Mouse (Mus musculus) lung, embryonic 14.5 days (tissue): Measurements from ENCODE around the gene Ppp4r1. TPM values are rescaled to one million over a fixed set of nuclear protein-coding genes. Genes with fewer than 3 reads are reported as not detected.

Experiments used
- ATAC-seq: fragments of 200-750 bp; cut with Nextera tagmentation; 2 replicates; pipeline ENCODE4 v1.8.0; 2017; ENCODE audit warnings: mild to moderate bottlenecking, moderate TSS enrichment, moderate library complexity; ENCODE audit not compliant: insufficient read depth
- DNase-seq: peaks from one replicate; pipeline ENCODE4 v3.0.0-alpha.2; 2015
- H3K27ac ChIP-seq: fragments of 300-500 bp; sonication (generic); 2 replicates; pipeline ENCODE4 v1.5.1; 2014; ENCODE audit warnings: low read depth, mild to moderate bottlenecking, moderate library complexity
- H3K27me3 ChIP-seq: fragments of 300-500 bp; sonication (generic); 2 replicates; pipeline ENCODE4 v1.6.1; 2014; ENCODE audit warnings: low read length, control low read depth; ENCODE audit not compliant: insufficient read depth
- H3K36me3 ChIP-seq: fragments of 300-500 bp; sonication (generic); 2 replicates; pipeline ENCODE4 v1.6.1; 2014; ENCODE audit warnings: control low read depth; ENCODE audit not compliant: insufficient read depth
- H3K4me1 ChIP-seq: fragments of 300-500 bp; sonication (generic); 2 replicates; pipeline ENCODE4 v1.6.1; 2014; ENCODE audit warnings: antibody characterized with exemption, control low read depth; ENCODE audit not compliant: insufficient read depth
- H3K4me2 ChIP-seq: fragments of 300-500 bp; sonication (generic); 2 replicates; pipeline ENCODE4 v1.6.1; 2014; ENCODE audit warnings: mild to moderate bottlenecking
- H3K4me3 ChIP-seq: fragments of 300-500 bp; sonication (generic); 2 replicates; pipeline ENCODE4 v1.5.1; 2014; ENCODE audit warnings: low read depth, low read length
- H3K9ac ChIP-seq: fragments of 300-500 bp; sonication (generic); 2 replicates; pipeline ENCODE4 v1.6.1; 2014
- H3K9me3 ChIP-seq: fragments of 300-500 bp; sonication (generic); 2 replicates; pipeline ENCODE4 v1.6.1; 2016; ENCODE audit warnings: low read depth, low read length, control low read depth
- CTCF ChIP-seq: IDR thresholded peaks from 2 replicates; pipeline ENCODE4 v1.5.1; 2016; ENCODE audit warnings: antibody characterized with exemption, low read depth
- WGBS: fragments of 180-500 bp; shearing (Covaris S2); extraction: QIAGEN DNeasy Blood & Tissue Kit; methylation state at CpG from one replicate; pipeline ENCODE4 v1.1.7; 2014; 5-methylcytosine and 5-hydroxymethylcytosine counted together
- polyA plus RNA-seq: library from polyadenylated mRNA; unstranded; fragments of >200 nt; fragmentation: Nextera tagmentation; extraction: Ambion mirVana; gene quantifications from 2 replicates; pipeline ENCODE4 v1.2.1, GENCODE M21; 2014

The Ppp4r1 gene
- polyA plus RNA-seq, 1 experiment from 2014 or later = 50.6 TPM

DNA sequence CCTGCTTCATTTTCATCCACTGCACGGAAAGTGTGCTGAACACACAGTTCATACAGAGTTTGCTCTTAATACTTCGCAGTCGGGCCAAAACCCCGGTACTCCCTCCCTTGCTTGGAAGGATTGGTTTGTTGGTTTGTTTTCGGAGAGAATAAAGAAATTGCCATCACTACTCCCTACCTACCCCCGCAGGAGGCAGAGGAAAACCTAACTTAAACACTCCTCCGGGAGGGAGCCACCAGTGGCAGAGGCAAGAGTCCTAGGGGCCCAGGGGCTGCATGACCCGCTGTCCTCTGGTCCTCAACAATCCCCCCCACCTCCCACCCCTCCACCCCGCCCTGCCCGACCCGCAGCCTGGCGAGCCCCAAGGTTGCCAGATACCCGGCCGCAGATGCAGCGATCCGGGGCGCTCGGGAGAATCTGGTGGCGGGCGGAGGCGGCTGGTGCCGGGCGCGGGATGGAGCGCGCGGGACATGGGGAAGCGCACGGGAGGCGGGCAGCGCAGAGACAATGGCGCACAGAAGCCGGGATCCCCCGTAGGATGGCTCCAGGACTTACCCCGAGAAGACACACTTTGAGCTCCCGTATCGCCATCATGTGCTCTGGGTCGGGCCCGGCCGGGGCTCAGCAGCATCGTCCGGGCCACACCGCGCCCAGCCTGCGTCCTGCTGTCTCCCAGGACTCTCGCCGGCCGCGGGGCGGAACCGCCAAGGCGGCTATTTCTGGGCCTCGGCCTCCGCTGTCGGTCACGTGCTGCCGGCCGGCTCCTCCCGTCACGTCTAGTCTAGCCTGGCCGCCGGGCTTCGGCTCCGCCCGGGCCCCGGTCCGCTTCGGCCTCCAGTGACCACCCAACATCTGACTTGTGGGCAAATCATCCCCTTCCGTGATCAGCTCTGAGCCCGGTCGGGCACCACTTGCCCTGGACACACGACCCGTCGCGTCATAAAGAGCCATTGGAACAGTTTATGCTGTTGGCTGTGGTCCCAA lies 10.1 kb upstream of the Ppp4r1 start, which contains the start of gene Rab31:
Gene Rab31, minus strand, starts transcription at position 802 of the 984 bp plus-strand sequence.
- H3K9me3 ChIP-seq = no peaks in the 10 kb centered on the region
- peaks cover 7% of the 10 kb centered on the region; the same call in 1 of the 2 replicates for H3K4me1 ChIP-seq
- DNase-seq = peak; percentile 87
- TF ChIP-seq CTCF = no peak
- H3K9ac ChIP-seq = peak within 1 kb of the TSS; percentile 74
- H3K4me2 ChIP-seq = peak within 1 kb of the TSS; percentile 90
- no peaks in the 10 kb centered on the region for H3K36me3 ChIP-seq
- under 1% methylated on average over 75 of the region's 75 CpGs for WGBS
- ATAC-seq = peak; percentile 89
- H3K27ac ChIP-seq = peak within 1 kb of the TSS; percentile 58; the same call in 1 of the 2 replicates
- peak within 1 kb of the TSS; percentile 70 for H3K4me3 ChIP-seq
- no peaks in the 10 kb centered on the region for H3K27me3 ChIP-seq

DNA sequence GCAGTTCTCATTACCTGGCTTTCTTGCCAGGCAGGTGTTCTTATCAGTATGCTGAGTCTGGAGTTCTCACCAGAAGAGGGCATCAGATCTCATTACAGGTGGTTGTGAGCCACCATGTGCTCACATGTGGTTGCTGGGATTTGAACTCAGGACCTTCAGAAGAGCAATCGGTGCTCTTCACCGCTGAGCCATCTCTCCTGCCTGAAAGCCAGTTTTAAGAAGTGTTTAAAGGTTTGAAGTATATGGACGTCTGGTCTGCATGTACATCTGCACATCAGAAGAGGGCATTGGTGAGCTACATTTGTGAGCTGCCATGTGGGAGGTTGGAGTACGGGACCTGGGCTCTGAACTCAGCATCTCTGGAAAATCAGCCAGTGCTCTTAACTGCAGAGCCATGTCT lies 8.8 kb upstream of the Ppp4r1 start:
- H3K4me1 ChIP-seq = peaks cover 7% of the 10 kb centered on the region; the same call in 1 of the 2 replicates
- ATAC-seq = no peak
- peak; percentile 19 for DNase-seq
- no peak overlapping the region for H3K4me2 ChIP-seq
- H3K27me3 ChIP-seq = no peaks in the 10 kb centered on the region
- no peak overlapping the region for H3K9ac ChIP-seq
- H3K36me3 ChIP-seq = no peaks in the 10 kb centered on the region
- no peak overlapping the region for H3K4me3 ChIP-seq
- H3K27ac ChIP-seq = no peak overlapping the region
- WGBS = 64% methylated on average over 4 of the region's 4 CpGs
- H3K9me3 ChIP-seq = no peaks in the 10 kb centered on the region
- peak; percentile 18; the same call in 1 of the 2 replicates for TF ChIP-seq CTCF

DNA sequence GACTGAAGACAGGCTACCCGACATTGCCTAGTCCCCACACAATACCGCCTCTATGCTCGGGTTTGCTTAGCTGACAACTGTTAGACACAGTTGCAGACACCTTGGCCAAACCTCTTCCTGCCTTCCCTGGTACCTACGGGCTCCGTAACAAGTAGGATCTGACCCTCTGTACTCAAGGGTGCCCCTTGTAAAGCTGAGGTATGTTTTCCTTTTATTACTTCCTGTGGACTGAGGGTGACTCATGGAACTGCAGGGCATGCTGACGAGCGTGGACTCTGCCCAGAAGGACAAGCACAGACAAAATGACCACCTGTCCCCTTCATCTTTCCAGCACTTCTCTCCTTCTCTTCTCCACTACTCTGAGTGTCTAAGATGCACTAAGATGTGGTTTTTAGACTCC lies 7.9 kb upstream of the Ppp4r1 start:
- peaks cover 7% of the 10 kb centered on the region; the same call in 1 of the 2 replicates for H3K4me1 ChIP-seq
- H3K27me3 ChIP-seq = no peaks in the 10 kb centered on the region
- H3K36me3 ChIP-seq = no peaks in the 10 kb centered on the region
- 49% methylated on average over 7 of the region's 7 CpGs for WGBS
- no peak overlapping the region for H3K4me3 ChIP-seq
- ATAC-seq (no peak), DNase-seq (no peak)
- H3K27ac ChIP-seq = no peak overlapping the region
- no peak for TF ChIP-seq CTCF
- no peak overlapping the region for H3K9ac ChIP-seq
- no peaks in the 10 kb centered on the region for H3K9me3 ChIP-seq
- no peak overlapping the region for H3K4me2 ChIP-seq

DNA sequence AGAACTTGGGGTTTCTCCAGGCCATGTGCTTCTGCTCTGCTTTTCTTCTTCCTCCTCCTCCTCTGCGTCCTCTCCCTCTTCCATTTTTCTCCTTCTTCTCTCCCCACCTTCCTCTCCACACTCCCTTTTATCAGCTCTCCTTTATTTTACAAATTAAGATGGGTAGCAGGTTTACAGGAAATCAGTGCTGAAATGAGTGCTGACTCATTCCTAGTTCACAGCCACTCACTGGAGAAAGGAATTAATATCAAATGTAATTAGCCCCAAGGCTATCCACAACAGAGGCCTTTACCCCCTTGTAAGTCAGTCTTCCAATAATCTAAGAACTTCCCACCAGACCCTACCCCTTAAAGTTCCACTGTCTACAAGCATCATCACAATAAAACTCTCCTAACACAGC lies 6.1 kb upstream of the Ppp4r1 start:
- H3K4me1 ChIP-seq = peaks cover 3% of the 10 kb centered on the region; the same call in 1 of the 2 replicates
- no peaks in the 10 kb centered on the region for H3K27me3 ChIP-seq
- H3K27ac ChIP-seq = no peak overlapping the region
- H3K9ac ChIP-seq = no peak overlapping the region
- no peaks in the 10 kb centered on the region for H3K9me3 ChIP-seq
- no peak overlapping the region for H3K4me2 ChIP-seq
- no peak for TF ChIP-seq CTCF
- DNase-seq (no peak), ATAC-seq (no peak)
- no peaks in the 10 kb centered on the region for H3K36me3 ChIP-seq
- H3K4me3 ChIP-seq = no peak overlapping the region
- WGBS = 78% methylated on average over 1 of the region's 1 CpGs

DNA sequence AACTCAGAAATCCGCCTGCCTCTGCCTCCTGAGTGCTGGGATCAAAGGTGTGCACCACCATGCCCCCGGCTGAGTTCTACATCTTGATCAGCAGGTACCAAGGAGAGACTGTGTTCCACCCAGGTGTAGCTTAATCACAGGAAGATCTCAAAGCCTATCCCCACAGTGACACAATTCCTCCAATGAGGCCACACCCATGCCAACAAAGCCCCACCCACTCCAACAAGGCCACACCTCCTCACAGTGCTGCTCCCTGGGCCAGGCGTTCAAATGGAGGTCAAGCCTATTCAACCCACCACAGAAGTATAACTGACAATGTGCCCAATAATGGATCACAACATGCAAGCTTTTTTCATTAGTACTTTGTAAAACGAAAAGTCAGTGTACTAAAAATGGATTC lies 4.9 kb upstream of the Ppp4r1 start:
- H3K4me3 ChIP-seq = no peak overlapping the region
- WGBS = 84% methylated on average over 4 of the region's 4 CpGs

DNA sequence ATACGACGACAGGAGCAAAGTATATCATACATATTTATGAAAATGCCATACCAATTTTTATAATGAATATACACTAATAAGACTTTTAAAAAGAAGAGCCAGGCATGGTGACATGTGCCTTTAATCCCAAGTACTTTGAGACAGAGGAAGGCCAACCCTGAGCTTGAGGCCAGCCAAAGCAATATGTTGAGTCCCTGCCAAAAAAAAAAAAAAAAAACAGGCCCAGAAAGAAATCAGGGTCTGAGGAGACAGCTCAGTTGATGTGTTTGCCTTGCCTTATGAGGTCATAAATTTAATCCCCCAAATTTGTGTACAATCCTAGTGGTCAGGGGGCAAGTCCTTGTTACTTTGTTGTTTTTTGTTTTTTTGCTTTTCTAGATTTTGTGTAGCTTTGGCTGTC lies 1.4 kb upstream of the Ppp4r1 start:
- Histone ChIP-seq H3K27me3 (no peaks in the 10 kb centered on the region), H3K4me2 (no peak overlapping the region), H3K27ac (no peak overlapping the region), H3K4me1 (peaks cover 8% of the 10 kb centered on the region; the same call in 1 of the 2 replicates), H3K9me3 (no peaks in the 10 kb centered on the region), H3K4me3 (no peak overlapping the region), H3K36me3 (no peaks in the 10 kb centered on the region), H3K9ac (no peak overlapping the region)
- WGBS = 56% methylated on average over 2 of the region's 2 CpGs
- DNase-seq (peak; percentile 67), ATAC-seq (no peak)
- TF ChIP-seq CTCF = no peak

More for the DNA sequence above, 4.9 kb upstream of the Ppp4r1 start:
- Histone ChIP-seq H3K9ac (no peak overlapping the region), H3K27me3 (no peaks in the 10 kb centered on the region), H3K9me3 (no peaks in the 10 kb centered on the region), H3K4me2 (no peak overlapping the region), H3K36me3 (no peaks in the 10 kb centered on the region), H3K27ac (no peak overlapping the region), H3K4me1 (no peaks in the 10 kb centered on the region; the same call in 1 of the 2 replicates)
- TF ChIP-seq CTCF = no peak
- ATAC-seq (no peak), DNase-seq (no peak)
